Mouse (Mus musculus) CH12.LX (cell line): Measurements from ENCODE around the gene Zdhhc1.

ENCODE experiments used
- CHD1 ChIP-seq: IDR thresholded peaks from 2 replicates; pipeline ENCODE4 v1.6.1; 2012; ENCODE audit warnings: low read depth, low read length, improper control_type of control experiment, inconsistent platforms
- CTCF ChIP-seq, 2 experiments: IDR thresholded peaks in 1 of 2; conservative IDR thresholded peaks in 1 of 2; 2 replicates each; pipeline ENCODE4 v1.5.1; 2011 to 2012; ENCODE audit warnings: low read depth in 2 of 2, low read length in 2 of 2, improper control_type of control experiment in 1 of 2, inconsistent platforms in 1 of 2, mild to moderate bottlenecking in 1 of 2, moderate library complexity in 1 of 2
- EP300 ChIP-seq: IDR thresholded peaks from 2 replicates; pipeline ENCODE4 v1.6.1; 2011; ENCODE audit warnings: low read length, improper control_type of control experiment
- ETS1 ChIP-seq: conservative IDR thresholded peaks from 2 replicates; pipeline ENCODE4 v1.6.1; 2012; ENCODE audit warnings: low read depth, mild to moderate bottlenecking, inconsistent platforms, low read length, improper control_type of control experiment, moderate library complexity
- HCFC1 ChIP-seq: IDR thresholded peaks from 2 replicates; pipeline ENCODE4 v1.6.1; 2012; ENCODE audit warnings: low read depth, mild to moderate bottlenecking, inconsistent platforms, low read length, improper control_type of control experiment
- MAX ChIP-seq: IDR thresholded peaks from 2 replicates; pipeline ENCODE4 v1.6.1; 2011; ENCODE audit warnings: low read length, improper control_type of control experiment
- PAX5 ChIP-seq: IDR thresholded peaks from 2 replicates; pipeline ENCODE4 v1.6.1; 2012; ENCODE audit warnings: low read length, inconsistent platforms, mixed read lengths
- POLR2A ChIP-seq: IDR thresholded peaks from 2 replicates; pipeline ENCODE4 v1.6.1; 2011; ENCODE audit warnings: low read depth, mild to moderate bottlenecking, improper control_type of control experiment, low read length
- POLR2AphosphoS2 ChIP-seq: IDR thresholded peaks from 2 replicates; pipeline ENCODE4 v1.6.1; 2011; ENCODE audit warnings: low read depth, low read length, improper control_type of control experiment
- TCF12 ChIP-seq: IDR thresholded peaks from 2 replicates; pipeline ENCODE4 v1.6.1; 2014; ENCODE audit warnings: low read depth, mild to moderate bottlenecking, inconsistent platforms, low read length, improper control_type of control experiment
- UBTF ChIP-seq: IDR thresholded peaks from 2 replicates; pipeline ENCODE4 v1.6.1; 2012; ENCODE audit warnings: low read depth, mild to moderate bottlenecking, inconsistent platforms, low read length, improper control_type of control experiment, moderate library complexity
- USF2 ChIP-seq: conservative IDR thresholded peaks from 2 replicates; pipeline ENCODE4 v1.6.1; 2011; ENCODE audit warnings: low read depth, low read length, improper control_type of control experiment
- ZKSCAN1 ChIP-seq: IDR thresholded peaks from 2 replicates; pipeline ENCODE4 v1.6.1; 2012; ENCODE audit warnings: low read depth, inconsistent platforms, low read length, improper control_type of control experiment, borderline replicate concordance

- TF ChIP-seq HCFC1: no peak
- no peak for TF ChIP-seq CTCF (conservative IDR thresholded peaks at IDR 0.05 in 1 of 2, IDR thresholded peaks at IDR 0.05 in 1 of 2; ENCODE audit: low read depth in 2 of 2, low read length in 2 of 2)
- no peak for TF ChIP-seq POLR2AphosphoS2
- TF ChIP-seq POLR2A: no peak
- no peak for TF ChIP-seq TCF12
- no peak for TF ChIP-seq USF2
- TF ChIP-seq EP300: no peak
- TF ChIP-seq UBTF: no peak
- TF ChIP-seq PAX5: no peak
- no peak for TF ChIP-seq ETS1
- no peak for TF ChIP-seq CHD1
- no peak for TF ChIP-seq ZKSCAN1
- no peak for TF ChIP-seq MAX
Measured at GRCm38 (mm10) chr8:105467396-105467985, 29.2 kb downstream of the Zdhhc1 start.
